Comparison of ENCODE assay signal across 13 mouse cellular contexts in genomic region chr9:47755119-47755518, GRCm38 (mm10).
A peak's percentile ranks its signal among the peaks of the same experiment; 100 is the strongest.
DNase-seq lines count a peak whose midpoint lies in the region; ATAC-seq lines count a peak whose summit lies in the region.
"Had no signal": no experiment of that assay in that cellular context is flagged by ENCODE, and none has a peak within 500 bp of the region (broad histone marks: within the 10 kb centered on the region; RNA-seq: fewer than 3 reads in every experiment).

No protein-coding gene starts in this region.

- no peak overlapping the region for H3K4me3 ChIP-seq in forebrain, embryonic 16.5 days (replicated peaks; ENCODE audit: low read length)
- no peak overlapping the region for H3K4me3 ChIP-seq in forebrain, embryonic 10.5 days
- H3K4me3 ChIP-seq: liver, embryonic 13.5 days had no signal

- H3K4me1 ChIP-seq in forebrain, embryonic 16.5 days (replicated peaks; ENCODE audit: control insufficient read depth, insufficient read depth, low read length) = peaks cover 44% of the 10 kb centered on the region
- H3K4me1 ChIP-seq in forebrain, embryonic 10.5 days = peaks cover 59% of the 10 kb centered on the region
- H3K4me1 ChIP-seq: liver, embryonic 13.5 days had no signal

- 0 out of 2 replicates have a peak overlapping the region, but pooled peaks have one; percentile 16 for H3K9ac ChIP-seq in forebrain, embryonic 16.5 days (replicated peaks; ENCODE audit: low read depth, low read length)
- H3K9ac ChIP-seq: liver, embryonic 13.5 days had no signal

- H3K36me3 ChIP-seq in forebrain, embryonic 16.5 days (ENCODE audit: control insufficient read depth, insufficient read depth) = no peaks in the 10 kb centered on the region
- H3K36me3 ChIP-seq in forebrain, embryonic 10.5 days (replicated peaks) = no peaks in the 10 kb centered on the region
- H3K36me3 ChIP-seq: liver, embryonic 13.5 days had no signal

- no peak overlapping the region for H3K4me2 ChIP-seq in forebrain, embryonic 16.5 days (ENCODE audit: low read length)
- H3K4me2 ChIP-seq: liver, embryonic 13.5 days had no signal

- no peak; the same call in 1 of the 2 replicates for ATAC-seq in forebrain, embryonic 16.5 days
- ATAC-seq in activated CD4-positive, CD25-positive, alpha-beta regulatory T cell, adult 4 months = no peak

- H3K27me3 ChIP-seq in forebrain, embryonic 16.5 days (replicated peaks; ENCODE audit: control insufficient read depth, insufficient read depth, low read length) = no peaks in the 10 kb centered on the region
- no peaks in the 10 kb centered on the region for H3K27me3 ChIP-seq in forebrain, embryonic 10.5 days (ENCODE audit: poor library complexity, severe bottlenecking)
- H3K27me3 ChIP-seq: liver, embryonic 13.5 days had no signal

- WGBS in forebrain, embryonic 16.5 days = 32% methylated on average over 12 of the region's 12 CpGs
- WGBS in forebrain, embryonic 10.5 days = 55% methylated on average over 12 of the region's 12 CpGs

- 0 out of 2 replicates have a peak overlapping the region, but pooled peaks have one; percentile 20 for H3K27ac ChIP-seq in forebrain, embryonic 16.5 days (ENCODE audit: low read length)
- no peak overlapping the region for H3K27ac ChIP-seq in forebrain, embryonic 10.5 days
- H3K27ac ChIP-seq: liver, embryonic 13.5 days had no signal

- no peaks in the 10 kb centered on the region for H3K9me3 ChIP-seq in forebrain, embryonic 16.5 days (ENCODE audit: control insufficient read depth, low read length)
- no peaks in the 10 kb centered on the region for H3K9me3 ChIP-seq in forebrain, embryonic 10.5 days
- H3K9me3 ChIP-seq: liver, embryonic 13.5 days had no signal

- intact Hi-C loops in left cerebral cortex, postnatal 25 days (cut with DNase I) = loop anchor here (1.0 to 10.0 kb wide), 2 partner anchors 16 to 280 kb away; no protein-coding TSS in a partner anchor

- no peak for DNase-seq in forebrain, embryonic 10.5 days (ENCODE audit: extremely low spot score, low spot score)
- peak; percentile 74 to 85 for DNase-seq in layer of hippocampus, adult 18-20 months (ENCODE audit: low spot score in 2 of 2)
- no peak for DNase-seq in layer of hippocampus, postnatal 25 days (ENCODE audit: extremely low spot score in 1 of 2, low spot score in 1 of 2)
- DNase-seq in cerebellum, postnatal 36 days = peak; percentile 21 to 33
- DNase-seq in left cerebral cortex, postnatal 25 days (ENCODE audit: low spot score in 2 of 2) = peak; percentile 75 to 92
- no peak for DNase-seq in ovary, postnatal 14 days (ENCODE audit: low spot score)
- DNase-seq: gastrocnemius, postnatal 36 days; kidney, adult 8-10 months; liver, embryonic 13.5 days; spleen, adult 18-20 months; thymus, postnatal 25 days had no signal

Comparison
In these comparisons a context has a peak if more than half of its experiments do, and no peak if none do; other contexts are left out.
1. DNase-seq: peak in layer of hippocampus, adult 18-20 months (2 of 2), cerebellum, postnatal 36 days (2 of 2) and left cerebral cortex, postnatal 25 days (2 of 2); none in forebrain, embryonic 10.5 days (single experiment), layer of hippocampus, postnatal 25 days (0 of 2) and ovary, postnatal 14 days (single experiment).